Mouse (Mus musculus) spleen, postnatal 10 days (tissue): ENCODE results near the gene Parp8.

Source experiments
- DNase-seq, 2 experiments: peaks; one replicate each; pipeline ENCODE4 v3.0.0; 2021 to 2022; ENCODE audit warnings: low spot score in 2 of 2

Parp8 gene

GRCm38 (mm10) chr13:116870221-116870620 lies 155.1 kb downstream of the Parp8 start:
- DNase-seq, result no peak

- no peak for DNase-seq
Measured at GRCm38 (mm10) chr13:116843937-116844336, 181.4 kb downstream of the Parp8 start.

- no peak for DNase-seq
Measured at GRCm38 (mm10) chr13:116830984-116831383, 194.4 kb downstream of the Parp8 start.

- DNase-seq, result no peak
Measured at GRCm38 (mm10) chr13:116829015-116829414, 196.3 kb downstream of the Parp8 start.

- no peak for DNase-seq
Measured at GRCm38 (mm10) chr13:116811456-116811855, 213.9 kb downstream of the Parp8 start.
